Mouse (Mus musculus) gastrocnemius, postnatal 14 days (tissue): ENCODE data around the gene Actg1. TPM values are rescaled to one million over a fixed set of nuclear protein-coding genes. Genes with fewer than 3 reads are reported as not detected.

Experiments
- DNase-seq: peaks from one replicate; pipeline ENCODE4 v3.0.0; 2021; ENCODE audit warnings: mixed read lengths
- intact Hi-C: fragments of 180-260 bp; cut with DNase I; formaldehyde crosslinking; loops from one replicate; pipeline ENCODE4 v1.15.1; 2025; ENCODE audit warnings: low total_unique reads
- microRNA-seq, 2 experiments: library from miRNA; unstranded; fragments of <30 nt; microRNA quantifications; one replicate each; pipeline ENCODE4 v1.2.0; 2021
- total RNA-seq, 2 experiments: library from RNA; stranded (reverse); gene quantifications; 2 replicates each; pipeline ENCODE4 v1.2.3; 2021

The Actg1 gene
- total RNA-seq, 2 experiments from 2014 or later, result 308 to 391 TPM

GRCm38 (mm10) chr11:120303119-120303518 lies 45.2 kb downstream of the Actg1 start:
- intact Hi-C loops, result loop anchor here (5.0 to 10.0 kb wide), 2 partner anchors 36 to 128 kb away; no protein-coding TSS in a partner anchor
- DNase-seq, result no peak

- intact Hi-C loops, result no loop called here
- DNase-seq, result no peak
Observed at GRCm38 (mm10) chr11:120299484-120299883, 48.9 kb downstream of the Actg1 start.

DNA sequence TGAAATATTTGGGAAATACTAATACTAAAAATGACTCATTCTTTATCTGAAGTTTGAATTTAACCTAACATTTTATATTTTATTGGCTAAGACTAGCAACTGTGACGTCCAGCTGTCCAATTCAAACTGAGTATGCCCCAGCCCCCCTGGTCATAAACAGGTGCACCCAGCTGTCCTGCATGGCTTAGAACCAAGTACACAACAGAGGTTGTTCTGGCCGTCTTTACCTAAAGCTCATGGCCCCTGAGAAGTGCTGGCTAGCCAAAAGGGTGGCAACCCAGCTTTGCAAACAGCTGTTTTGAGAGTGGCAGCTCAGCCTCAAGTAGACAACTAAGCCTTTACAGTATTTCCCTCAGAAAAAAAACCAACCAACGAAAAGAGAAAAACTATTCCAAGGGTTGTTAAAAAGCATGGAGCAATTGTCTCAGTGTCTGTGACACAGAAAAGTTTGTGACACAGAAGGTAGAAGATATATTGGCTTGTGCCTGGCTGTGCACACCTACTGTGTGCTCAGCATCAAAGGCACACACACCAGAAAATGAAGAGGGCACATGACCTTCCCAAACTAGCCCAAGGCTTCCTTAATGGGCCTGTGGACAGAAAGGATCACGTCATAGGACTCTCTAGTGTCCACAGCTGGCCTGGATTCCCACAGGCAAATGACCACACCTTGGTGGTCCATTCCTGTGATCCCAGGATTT lies 49.8 kb downstream of the Actg1 start:
- intact Hi-C loops, result no loop called here
- DNase-seq, result no peak

DNA sequence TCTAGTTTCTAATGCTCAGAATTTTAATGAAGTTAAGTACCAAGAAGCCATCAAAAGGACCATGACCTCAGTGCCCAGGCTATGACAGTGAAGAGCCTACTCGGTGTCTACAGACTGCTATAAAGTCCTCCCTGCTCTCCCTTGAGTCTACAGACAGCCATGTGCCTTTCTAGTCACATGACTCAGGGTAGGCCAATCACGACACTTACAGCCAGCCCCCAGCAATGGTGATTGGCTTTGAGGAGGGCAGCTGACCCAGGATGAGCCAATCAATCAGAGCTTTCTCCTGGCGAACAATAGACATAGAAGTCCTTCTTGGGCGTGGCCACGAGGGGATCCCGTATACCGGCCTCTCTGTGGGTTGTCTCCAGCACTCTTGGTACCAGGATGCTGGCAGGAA lies 50.6 kb downstream of the Actg1 start:
- intact Hi-C loops, result no loop called here
- DNase-seq, result no peak

DNA sequence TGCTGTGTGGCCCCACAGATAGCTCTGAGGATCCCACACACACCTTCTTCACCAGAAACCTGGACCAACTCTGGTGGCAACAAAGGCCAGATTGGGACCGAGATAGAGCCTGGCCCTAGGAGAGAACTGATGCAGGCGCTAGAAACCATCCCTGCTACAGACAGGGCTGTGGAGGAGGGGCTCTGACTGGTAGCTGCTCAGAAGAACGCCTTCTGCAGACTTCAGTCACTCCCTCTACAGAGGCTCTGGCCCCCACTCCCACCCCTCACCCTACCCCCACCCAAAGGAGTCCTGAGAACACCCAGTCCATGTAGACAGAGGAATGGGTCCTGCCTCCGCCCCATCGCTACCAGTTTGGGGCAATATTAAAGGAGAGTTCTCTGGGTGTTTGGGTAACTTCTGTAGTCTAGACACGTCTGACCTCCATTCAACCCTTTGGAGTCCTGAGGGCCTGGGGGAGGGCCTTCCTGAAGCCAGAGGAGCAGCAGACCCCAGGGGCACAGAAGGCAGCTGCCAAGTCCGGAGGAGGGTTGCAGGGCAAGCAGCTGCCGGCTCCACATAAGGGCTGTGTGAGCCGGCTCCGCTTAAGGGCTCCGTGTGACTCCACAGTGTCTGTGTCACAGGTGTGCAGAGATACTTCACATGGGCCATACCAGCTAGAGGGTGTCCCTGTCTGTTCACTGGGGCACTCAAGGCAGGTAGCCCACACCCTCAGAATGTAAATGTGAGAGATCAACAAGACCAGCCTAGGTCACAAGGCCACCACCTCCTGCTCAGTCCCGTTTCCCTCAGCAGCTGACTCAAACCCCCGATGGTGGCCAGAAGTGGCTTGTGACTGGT lies 51.8 kb downstream of the Actg1 start:
- DNase-seq, result no peak
- intact Hi-C loops, result no loop called here

Small RNA genes lying within 50 kb of the gene (microRNA-seq; reads per million reads assigned to microRNA genes)
- gene Gm23419 (0 reads per million in 2 experiments), gene Mir6935 (0.96 to 1.0 reads per million in 2 experiments)

Other genes starting within 250 kb of the Actg1 start
- 1 to 10 TPM; 5.1 to 6.6 TPM for gene Tepsin, start 249.8 kb downstream of the Actg1 start, total RNA-seq
- gene Ndufaf8, start 249.6 kb downstream of the Actg1 start, total RNA-seq, result 10 to 100 TPM; 36.5 to 45.6 TPM
- gene Slc38a10, start 197.2 kb downstream of the Actg1 start, total RNA-seq, result 10 to 100 TPM; 56.1 to 60.8 TPM
- gene Bahcc1, start 115.6 kb downstream of the Actg1 start, total RNA-seq, result 1 to 10 TPM; 3.4 to 8.1 TPM
- gene Fscn2, start 13.0 kb upstream of the Actg1 start, total RNA-seq, result under 1 TPM; 0.16 to 0.39 TPM
- gene Faap100, start 30.2 kb upstream of the Actg1 start, total RNA-seq, result 10 to 100 TPM; 11.2 to 16.0 TPM
- 10 to 100 TPM; 55.1 to 61.7 TPM for gene Nploc4, start 89.2 kb upstream of the Actg1 start, total RNA-seq
- not detected for gene Tspan10, start 94.1 kb upstream of the Actg1 start, total RNA-seq
- gene Pde6g, start 105.0 kb upstream of the Actg1 start, total RNA-seq, result under 1 TPM; 0.16 to 0.35 TPM
- 10 to 100 TPM; 26.5 to 29.0 TPM for gene Oxld1, start 109.5 kb upstream of the Actg1 start, total RNA-seq
- 1 to 10 TPM; 4.3 to 5.3 TPM for gene Ccdc137, start 109.6 kb upstream of the Actg1 start, total RNA-seq
- 10 to 100 TPM; 11.4 to 11.8 TPM for gene Arl16, start 119.1 kb upstream of the Actg1 start, total RNA-seq
- 100 to 1,000 TPM; 133 to 143 TPM for gene Mrpl12, start 136.1 kb upstream of the Actg1 start, total RNA-seq
- 1 to 10 TPM; 5.1 to 7.0 TPM for gene Slc25a10, start 143.3 kb upstream of the Actg1 start, total RNA-seq
- gene Gcgr, start 182.2 kb upstream of the Actg1 start, total RNA-seq, result under 1 TPM in 1 of 2 experiments, not detected in 1; 0.38 TPM
- 10 to 100 TPM; 31.1 to 33.3 TPM for gene Mcrip1, start 201.2 kb upstream of the Actg1 start, total RNA-seq
- 100 to 1,000 TPM; 159 to 234 TPM for gene Ppp1r27, start 202.6 kb upstream of the Actg1 start, total RNA-seq
- gene P4hb, start 224.7 kb upstream of the Actg1 start, total RNA-seq, result 100 to 1,000 TPM; 264 to 301 TPM
- gene Arhgdia, start 233.1 kb upstream of the Actg1 start, total RNA-seq, result 100 to 1,000 TPM; 118 to 144 TPM
- 10 to 100 TPM; 44.6 to 60.9 TPM for gene Alyref, start 249.8 kb upstream of the Actg1 start, total RNA-seq
- gene Anapc11, start 249.9 kb upstream of the Actg1 start, total RNA-seq, result 10 to 100 TPM; 54.0 to 55.6 TPM